Mouse (Mus musculus): Measurements from ENCODE around the gene Arrdc1. TPM values are rescaled to one million over a fixed set of nuclear protein-coding genes. Genes with fewer than 3 reads are reported as not detected.

Arrdc1 gene
- polyA plus RNA-seq, 1 experiment, result 15.2 TPM

- peaks cover 22% of the 10 kb centered on the region for H3K4me1 ChIP-seq (ENCODE audit: control insufficient read depth, insufficient read depth, low read length)
- peak overlapping the region; percentile 92 for H3K27ac ChIP-seq (ENCODE audit: insufficient read depth, low read length)
- TF ChIP-seq POLR2A (IDR thresholded peaks at IDR 0.05; ENCODE audit: low read depth, low read length) (no peak), CTCF (IDR thresholded peaks at IDR 0.05; ENCODE audit: borderline replicate concordance, insufficient read depth, low read length) (no peak)
These were observed 30.0 kb downstream of the Arrdc1 start for GRCm38 (mm10) chr2:24904823-24905652.

GRCm38 (mm10) chr2:24902999-24903398 lies 32.1 kb downstream of the Arrdc1 start:
- Histone ChIP-seq H3K4me3 (ENCODE audit: insufficient read depth, low read length) (no peak overlapping the region), H3K4me1 (ENCODE audit: control insufficient read depth, insufficient read depth, low read length) (peaks cover 27% of the 10 kb centered on the region), H3K27ac (ENCODE audit: insufficient read depth, low read length) (peak overlapping the region; percentile 58; the same call in 1 of the 2 replicates)
- TF ChIP-seq POLR2A (IDR thresholded peaks at IDR 0.05; ENCODE audit: low read depth, low read length) (no peak), CTCF (IDR thresholded peaks at IDR 0.05; ENCODE audit: borderline replicate concordance, insufficient read depth, low read length) (no peak)

More at GRCm38 (mm10) chr2:24904823-24905652, 30.0 kb downstream of the Arrdc1 start:
- no peak overlapping the region for H3K4me3 ChIP-seq (ENCODE audit: insufficient read depth, low read length)

- H3K27ac ChIP-seq (ENCODE audit: insufficient read depth, low read length), result peak overlapping the region; percentile 94
- peaks cover 31% of the 10 kb centered on the region for H3K4me1 ChIP-seq (ENCODE audit: control insufficient read depth, insufficient read depth, low read length)
- no peak for TF ChIP-seq CTCF (IDR thresholded peaks at IDR 0.05; ENCODE audit: borderline replicate concordance, insufficient read depth, low read length)
- TF ChIP-seq POLR2A (IDR thresholded peaks at IDR 0.05; ENCODE audit: low read depth, low read length), result no peak
- H3K4me3 ChIP-seq (ENCODE audit: insufficient read depth, low read length), result no peak overlapping the region
These were observed 34.0 kb downstream of the Arrdc1 start for GRCm38 (mm10) chr2:24901055-24901454.

GRCm38 (mm10) chr2:24899292-24899691 lies 35.8 kb downstream of the Arrdc1 start:
- H3K4me3 ChIP-seq (ENCODE audit: insufficient read depth, low read length), result no peak overlapping the region
- H3K27ac ChIP-seq (ENCODE audit: insufficient read depth, low read length), result peak overlapping the region; percentile 94
- H3K4me1 ChIP-seq (ENCODE audit: control insufficient read depth, insufficient read depth, low read length), result peaks cover 32% of the 10 kb centered on the region
- TF ChIP-seq POLR2A (IDR thresholded peaks at IDR 0.05; ENCODE audit: low read depth, low read length) (no peak), CTCF (IDR thresholded peaks at IDR 0.05; ENCODE audit: borderline replicate concordance, insufficient read depth, low read length) (no peak)

GRCm38 (mm10) chr2:24896761-24897160 lies 38.3 kb downstream of the Arrdc1 start:
- no peak for TF ChIP-seq POLR2A (IDR thresholded peaks at IDR 0.05; ENCODE audit: low read depth, low read length)
- no peak for TF ChIP-seq CTCF (IDR thresholded peaks at IDR 0.05; ENCODE audit: borderline replicate concordance, insufficient read depth, low read length)
- peaks cover 26% of the 10 kb centered on the region for H3K4me1 ChIP-seq (ENCODE audit: control insufficient read depth, insufficient read depth, low read length)
- H3K4me3 ChIP-seq (ENCODE audit: insufficient read depth, low read length), result no peak overlapping the region
- H3K27ac ChIP-seq (ENCODE audit: insufficient read depth, low read length), result peak overlapping the region; percentile 17; the same call in 1 of the 2 replicates

- Histone ChIP-seq H3K4me1 (ENCODE audit: control insufficient read depth, insufficient read depth, low read length) (peaks cover 17% of the 10 kb centered on the region), H3K4me3 (ENCODE audit: insufficient read depth, low read length) (no peak overlapping the region), H3K27ac (ENCODE audit: insufficient read depth, low read length) (no peak overlapping the region)
These were observed 40.8 kb downstream of the Arrdc1 start for GRCm38 (mm10) chr2:24894211-24894610.

GRCm38 (mm10) chr2:24892318-24892717 lies 42.7 kb downstream of the Arrdc1 start:
- Histone ChIP-seq H3K27ac (ENCODE audit: insufficient read depth, low read length) (no peak overlapping the region), H3K4me1 (ENCODE audit: control insufficient read depth, insufficient read depth, low read length) (peaks cover 11% of the 10 kb centered on the region), H3K4me3 (ENCODE audit: insufficient read depth, low read length) (no peak overlapping the region)
- TF ChIP-seq CTCF (IDR thresholded peaks at IDR 0.05; ENCODE audit: borderline replicate concordance, insufficient read depth, low read length) (no peak), POLR2A (IDR thresholded peaks at IDR 0.05; ENCODE audit: low read depth, low read length) (no peak)

More at GRCm38 (mm10) chr2:24894211-24894610, 40.8 kb downstream of the Arrdc1 start:
- TF ChIP-seq POLR2A (IDR thresholded peaks at IDR 0.05; ENCODE audit: low read depth, low read length) (no peak), CTCF (IDR thresholded peaks at IDR 0.05; ENCODE audit: borderline replicate concordance, insufficient read depth, low read length) (no peak)

- Histone ChIP-seq H3K4me1 (ENCODE audit: control insufficient read depth, insufficient read depth, low read length) (peaks cover under 1% of the 10 kb centered on the region), H3K27ac (ENCODE audit: insufficient read depth, low read length) (no peak overlapping the region), H3K4me3 (ENCODE audit: insufficient read depth, low read length) (no peak overlapping the region)
- TF ChIP-seq POLR2A (IDR thresholded peaks at IDR 0.05; ENCODE audit: low read depth, low read length), result no peak
These were observed 44.3 kb downstream of the Arrdc1 start for GRCm38 (mm10) chr2:24890541-24891447.

- no peak overlapping the region for H3K4me3 ChIP-seq (ENCODE audit: insufficient read depth, low read length)
- no peak for TF ChIP-seq CTCF (IDR thresholded peaks at IDR 0.05; ENCODE audit: borderline replicate concordance, insufficient read depth, low read length)
- no peak for TF ChIP-seq POLR2A (IDR thresholded peaks at IDR 0.05; ENCODE audit: low read depth, low read length)
These were observed 46.2 kb downstream of the Arrdc1 start for GRCm38 (mm10) chr2:24888895-24889294.

More at GRCm38 (mm10) chr2:24888895-24889294, 46.2 kb downstream of the Arrdc1 start:
- H3K4me1 ChIP-seq (ENCODE audit: control insufficient read depth, insufficient read depth, low read length), result no peaks in the 10 kb centered on the region; the same call in 1 of the 2 replicates
- H3K27ac ChIP-seq (ENCODE audit: insufficient read depth, low read length), result peak overlapping the region; percentile 50

Measured in embryonic fibroblast, embryonic 13.5 days (primary cell).